Mouse (Mus musculus) erythroblast, embryonic 14.5 days (primary cell): ENCODE measurements around the gene Rbm20. TPM values are rescaled to one million over a fixed set of nuclear protein-coding genes. Genes with fewer than 3 reads are reported as not detected.

ENCODE experiments used
- H3K27me3 ChIP-seq: 2 replicates; pipeline ENCODE4 v1.6.1; 2012; ENCODE audit warnings: inconsistent platforms; ENCODE audit not compliant: control insufficient read depth
- H3K36me3 ChIP-seq: 2 replicates; pipeline ENCODE4 v1.6.1; 2012; ENCODE audit warnings: mild to moderate bottlenecking, inconsistent platforms; ENCODE audit not compliant: control insufficient read depth
- H3K4me1 ChIP-seq: 2 replicates; pipeline ENCODE4 v1.6.1; 2012; ENCODE audit warnings: inconsistent platforms; ENCODE audit not compliant: control insufficient read depth
- H3K4me3 ChIP-seq: replicated peaks from 2 replicates; pipeline ENCODE3; 2012; ENCODE audit warnings: moderate library complexity, mild to moderate bottlenecking, inconsistent platforms
- H3K9me3 ChIP-seq: 2 replicates; pipeline ENCODE4 v1.6.1; 2012; ENCODE audit warnings: low read length, inconsistent platforms, mixed read lengths; ENCODE audit not compliant: control insufficient read depth
- GATA1 ChIP-seq: IDR thresholded peaks from 2 replicates; pipeline ENCODE4 v1.6.1; 2012; ENCODE audit warnings: low read length, inconsistent platforms, mixed read lengths
- TAL1 ChIP-seq: IDR thresholded peaks from 3 replicates; pipeline ENCODE4 v1.6.1; 2012; ENCODE audit warnings: low read length, inconsistent platforms, mixed read lengths
- polyA plus RNA-seq: library from polyadenylated mRNA; stranded (reverse); fragments of >175 nt; gene quantifications from 2 replicates; pipeline ENCODE4 v1.2.3, GENCODE M21; 2012

The Rbm20 gene
- polyA plus RNA-seq, 1 experiment = not detected

DNA sequence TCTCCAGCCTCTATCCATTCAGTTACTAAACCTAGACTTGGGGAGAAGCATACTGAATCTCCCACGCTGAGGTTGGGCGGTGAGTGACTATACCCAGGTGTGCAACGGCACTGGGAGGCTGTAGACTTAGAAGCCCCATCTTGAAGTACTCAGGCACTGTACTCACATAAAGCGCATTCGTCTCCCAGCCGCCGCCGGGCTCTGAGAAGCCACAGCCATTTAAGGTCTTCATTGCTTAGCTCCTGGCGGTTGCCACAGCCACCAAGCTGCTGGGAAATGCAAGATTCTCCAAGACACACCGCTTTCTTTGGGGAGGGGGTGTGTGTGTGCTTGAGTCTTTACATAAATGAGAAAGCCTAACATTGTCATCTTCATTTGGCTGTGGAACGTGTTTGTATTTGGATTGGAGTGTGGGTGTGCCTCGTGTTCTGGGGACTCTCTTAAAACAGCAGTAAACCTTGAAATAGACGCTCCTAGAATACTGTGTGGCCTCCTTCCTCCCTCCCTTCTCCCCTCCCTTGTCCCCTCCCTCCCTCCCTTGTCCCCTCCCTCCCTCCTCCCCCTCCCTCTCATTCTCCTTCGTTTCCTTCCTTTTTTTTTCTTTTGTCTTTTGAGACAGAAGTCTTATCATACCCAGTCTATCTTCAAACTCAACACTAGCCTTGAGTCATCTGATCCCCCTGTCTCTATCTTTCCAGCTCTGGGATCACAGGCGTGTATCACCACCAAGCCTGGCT lies 131.1 kb downstream of the Rbm20 start:
- H3K9me3 ChIP-seq = no peaks in the 10 kb centered on the region
- no peaks in the 10 kb centered on the region for H3K27me3 ChIP-seq
- H3K4me3 ChIP-seq = no peak overlapping the region
- no peak for TF ChIP-seq GATA1
- TF ChIP-seq TAL1 = no peak
- peaks cover 64% of the 10 kb centered on the region for H3K4me1 ChIP-seq
- H3K36me3 ChIP-seq = no peaks in the 10 kb centered on the region

DNA sequence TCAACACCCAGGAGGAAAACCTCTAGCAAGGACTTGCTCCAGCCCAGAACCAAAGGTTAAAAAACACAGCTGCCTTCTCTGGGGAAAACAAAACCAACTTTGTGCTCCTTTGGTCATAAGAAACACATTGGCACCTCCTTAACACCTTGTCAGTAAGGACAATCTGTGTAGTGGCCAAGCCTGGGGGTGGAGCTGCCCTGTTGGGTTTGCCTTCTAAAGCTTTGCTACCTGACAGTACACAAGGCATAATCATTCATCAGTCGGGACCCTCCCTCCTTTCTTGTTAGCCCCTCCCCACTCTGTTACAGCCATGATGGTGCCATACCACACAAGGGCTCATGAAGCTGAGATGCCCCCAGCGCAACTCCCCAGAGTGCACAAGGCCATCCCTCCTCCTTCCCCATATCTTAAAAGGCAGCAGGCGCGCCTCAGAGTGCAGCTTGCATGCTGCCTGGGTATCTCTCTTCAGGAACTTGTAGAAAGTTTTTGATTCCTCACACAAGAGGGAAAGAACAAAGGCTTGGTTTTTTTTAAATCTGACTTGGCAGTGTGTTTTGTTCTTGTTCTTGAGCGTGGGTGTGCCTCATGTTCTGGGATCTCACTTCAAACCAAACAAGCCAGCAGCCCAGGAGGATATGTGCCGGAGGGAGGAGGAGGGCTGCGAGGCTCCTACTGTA lies 132.2 kb downstream of the Rbm20 start:
- H3K4me3 ChIP-seq = peak overlapping the region; percentile 32
- no peaks in the 10 kb centered on the region for H3K27me3 ChIP-seq

DNA sequence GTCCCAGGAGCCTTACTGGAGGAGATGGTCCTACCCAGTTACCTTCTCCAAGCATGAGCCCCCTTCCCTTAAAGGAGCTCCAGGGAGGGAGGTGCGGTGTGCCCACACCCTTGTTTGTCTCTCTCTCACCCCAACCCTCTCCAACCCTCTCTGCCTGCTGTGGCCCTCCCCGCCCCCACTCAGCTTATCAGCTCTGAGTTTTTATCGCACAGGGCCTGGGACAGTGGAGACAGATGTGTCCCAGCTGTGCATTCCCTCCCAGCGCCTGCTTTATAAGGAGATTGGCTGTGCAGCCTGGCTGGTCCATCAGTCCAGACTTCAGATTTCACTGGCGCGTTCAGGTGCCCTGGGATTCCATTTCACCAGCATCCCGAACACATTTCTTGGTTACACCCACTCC lies 132.9 kb downstream of the Rbm20 start:
- Histone ChIP-seq H3K4me1 (peaks cover 59% of the 10 kb centered on the region), H3K9me3 (no peaks in the 10 kb centered on the region), H3K4me3 (peak overlapping the region; percentile 32), H3K27me3 (no peaks in the 10 kb centered on the region), H3K36me3 (no peaks in the 10 kb centered on the region)
- TF ChIP-seq TAL1 = peak; percentile 20; the same call in 1 of the 3 replicates
- TF ChIP-seq GATA1 = no peak; the same call in 1 of the 2 replicates

More for the DNA sequence above, 132.2 kb downstream of the Rbm20 start:
- Histone ChIP-seq H3K9me3 (no peaks in the 10 kb centered on the region), H3K4me1 (peaks cover 63% of the 10 kb centered on the region), H3K36me3 (no peaks in the 10 kb centered on the region)
- TF ChIP-seq TAL1 = peak; percentile 33; the same call in 1 of the 3 replicates
- no peak for TF ChIP-seq GATA1

GRCm38 (mm10) chr19:53810584-53810983 lies 133.5 kb downstream of the Rbm20 start:
- Histone ChIP-seq H3K9me3 (no peaks in the 10 kb centered on the region), H3K4me3 (no peak overlapping the region), H3K4me1 (peaks cover 62% of the 10 kb centered on the region), H3K36me3 (no peaks in the 10 kb centered on the region), H3K27me3 (no peaks in the 10 kb centered on the region)
- TF ChIP-seq TAL1 (no peak), GATA1 (no peak)

DNA sequence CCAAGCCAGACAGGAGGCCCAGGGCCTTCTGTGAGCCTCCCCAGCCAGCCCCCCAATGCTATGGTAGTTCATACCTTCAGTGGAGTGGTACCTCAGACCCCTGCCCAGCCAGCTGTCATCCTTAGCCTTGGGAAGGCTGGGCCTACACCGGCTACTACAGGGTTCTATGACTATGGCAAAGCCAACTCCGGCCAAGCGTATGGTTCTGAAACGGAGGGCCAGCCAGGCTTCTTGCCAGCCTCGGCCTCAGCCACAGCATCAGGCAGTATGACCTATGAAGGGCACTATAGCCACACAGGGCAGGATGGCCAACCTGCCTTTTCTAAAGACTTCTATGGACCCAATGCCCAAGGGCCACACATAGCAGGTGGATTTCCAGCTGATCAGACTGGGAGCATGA lies 136.5 kb downstream of the Rbm20 start:
- TF ChIP-seq GATA1 (no peak), TAL1 (no peak)
- H3K4me1 ChIP-seq = peaks cover 69% of the 10 kb centered on the region
- no peak overlapping the region for H3K4me3 ChIP-seq

GRCm38 (mm10) chr19:53815714-53816113 lies 138.6 kb downstream of the Rbm20 start:
- TF ChIP-seq GATA1 = no peak
- no peak for TF ChIP-seq TAL1
- Histone ChIP-seq H3K27me3 (no peaks in the 10 kb centered on the region), H3K4me1 (peaks cover 69% of the 10 kb centered on the region), H3K9me3 (no peaks in the 10 kb centered on the region), H3K36me3 (peaks cover 2% of the 10 kb centered on the region; the same call in 1 of the 2 replicates), H3K4me3 (no peak overlapping the region)

More for the DNA sequence above, 136.5 kb downstream of the Rbm20 start:
- no peaks in the 10 kb centered on the region for H3K9me3 ChIP-seq
- no peaks in the 10 kb centered on the region for H3K27me3 ChIP-seq
- no peaks in the 10 kb centered on the region for H3K36me3 ChIP-seq

- TF ChIP-seq TAL1 (no peak), GATA1 (no peak)
- peaks cover 2% of the 10 kb centered on the region; the same call in 1 of the 2 replicates for H3K36me3 ChIP-seq
- H3K4me3 ChIP-seq = no peak overlapping the region
- no peaks in the 10 kb centered on the region for H3K27me3 ChIP-seq
- peaks cover 70% of the 10 kb centered on the region for H3K4me1 ChIP-seq
- H3K9me3 ChIP-seq = no peaks in the 10 kb centered on the region
These were observed 139.1 kb downstream of the Rbm20 start for GRCm38 (mm10) chr19:53816242-53816641.

DNA sequence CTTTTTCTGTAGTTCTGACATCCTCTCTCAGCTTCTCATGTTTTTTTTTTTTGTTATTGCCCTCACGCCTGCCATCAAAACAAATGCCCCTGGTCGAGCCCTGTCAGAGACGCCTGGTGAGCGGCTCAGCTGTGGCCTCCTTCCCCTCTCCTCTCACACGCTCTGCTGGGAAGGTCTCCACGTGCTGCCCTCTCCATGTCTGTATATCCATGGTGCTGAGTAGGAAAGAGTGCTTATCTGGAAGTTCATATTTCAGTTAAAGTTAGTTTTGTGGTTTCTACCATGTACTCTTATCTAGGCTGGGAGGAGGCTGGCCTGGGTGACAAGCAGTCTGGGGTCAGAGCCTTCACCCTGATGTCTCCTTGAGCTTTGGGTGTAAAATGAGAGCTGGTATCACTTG lies 142.2 kb downstream of the Rbm20 start:
- H3K36me3 ChIP-seq = peaks cover 2% of the 10 kb centered on the region; the same call in 1 of the 2 replicates
- H3K9me3 ChIP-seq = no peaks in the 10 kb centered on the region
- no peak overlapping the region for H3K4me3 ChIP-seq
- no peaks in the 10 kb centered on the region for H3K27me3 ChIP-seq
- peaks cover 66% of the 10 kb centered on the region for H3K4me1 ChIP-seq
- TF ChIP-seq TAL1 (no peak), GATA1 (peak; percentile 43)
